ENCODE assay signal across 8 mouse cellular contexts in the genomic region with DNA sequence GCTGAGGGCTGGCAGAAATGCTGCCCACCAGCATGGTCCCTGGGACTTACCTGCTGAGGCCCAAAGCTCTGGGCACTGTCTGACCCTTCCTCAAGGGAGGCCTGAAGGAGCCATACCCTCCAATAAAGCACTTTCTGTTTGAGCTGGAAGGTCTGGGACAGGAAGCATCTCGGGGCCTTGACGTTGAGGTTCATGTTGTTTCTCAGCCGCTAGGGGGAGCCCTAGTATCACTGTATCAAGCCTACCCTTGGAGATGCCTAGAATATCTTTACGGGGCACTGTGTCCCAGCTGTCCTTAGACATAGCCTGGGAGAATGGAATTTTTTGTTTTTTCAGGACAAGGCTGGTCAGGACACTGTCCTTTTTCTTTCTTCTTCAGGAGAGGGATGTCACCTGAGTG. TPM values are rescaled to one million over a fixed set of nuclear protein-coding genes. Genes with fewer than 3 reads are reported as not detected.
DNase-seq lines count a peak whose midpoint lies in the region; ATAC-seq and TF ChIP-seq lines count a peak whose summit lies in the region.

No protein-coding gene starts in this region.

- H3K27me3 ChIP-seq in C2C12 (ENCODE audit: control insufficient read depth, insufficient read depth, insufficient read length) (no peaks in the 10 kb centered on the region), myocyte (ENCODE audit: control insufficient read depth, insufficient read depth, insufficient read length) (no peaks in the 10 kb centered on the region)
- no peaks in the 10 kb centered on the region for H3K27me3 ChIP-seq in liver, adult 2 months (ENCODE audit: control insufficient read depth, insufficient read depth, low read length)
- no peaks in the 10 kb centered on the region for H3K27me3 ChIP-seq in stomach, embryonic 15.5 days (replicated peaks)

- peak; percentile 84 for ATAC-seq in granulocyte monocyte progenitor cell, adult 5-6 weeks (replicated peaks; ENCODE audit: poor library complexity, severe bottlenecking)
- peak; percentile 45; the same call in 1 of the 2 replicates for ATAC-seq in stomach, embryonic 15.5 days (ENCODE audit: insufficient read depth, low FRiP score, low read depth)

- no peak for TF ChIP-seq POLR2A in liver, adult 2 months (IDR thresholded peaks at IDR 0.05; ENCODE audit: extremely low read depth, insufficient read depth, low read length)
- TF ChIP-seq POLR2A in myocyte (IDR thresholded peaks at IDR 0.05; ENCODE audit: insufficient read length, low read depth) = no peak

- no peak overlapping the region for H3K4me3 ChIP-seq in C2C12 (ENCODE audit: insufficient read depth, poor library complexity, severe bottlenecking)
- no peak overlapping the region for H3K4me3 ChIP-seq in liver, adult 2 months (ENCODE audit: insufficient read depth, low read depth, low read length)
- H3K4me3 ChIP-seq in myocyte = no peak overlapping the region
- no peak overlapping the region for H3K4me3 ChIP-seq in stomach, embryonic 15.5 days (replicated peaks)

- H3K9ac ChIP-seq in liver, adult 2 months (ENCODE audit: low read depth, low read length) = no peak overlapping the region
- H3K9ac ChIP-seq in stomach, embryonic 15.5 days = no peak overlapping the region

- TF ChIP-seq CTCF in C2C12 (IDR thresholded peaks at IDR 0.05; ENCODE audit: control insufficient read depth, insufficient read depth, insufficient read length) = peak; percentile 54
- TF ChIP-seq CTCF in liver, adult 2 months (IDR thresholded peaks at IDR 0.05; ENCODE audit: low read depth, low read length) = peak; percentile 68

- no peak overlapping the region for H3K4me2 ChIP-seq in myocyte (ENCODE audit: low read depth)
- H3K4me2 ChIP-seq in stomach, embryonic 15.5 days = no peak overlapping the region

- no peaks in the 10 kb centered on the region for H3K79me3 ChIP-seq in C2C12 (ENCODE audit: low read depth)

- no peaks in the 10 kb centered on the region for H3K79me2 ChIP-seq in C2C12 (ENCODE audit: control insufficient read depth, insufficient read depth)
- H3K79me2 ChIP-seq in liver, adult 2 months (ENCODE audit: control insufficient read depth, insufficient read depth, low read length) = no peaks in the 10 kb centered on the region
- H3K79me2 ChIP-seq in myocyte (ENCODE audit: control insufficient read depth, insufficient read depth) = no peaks in the 10 kb centered on the region

- H3K4me1 ChIP-seq in liver, adult 2 months (ENCODE audit: control insufficient read depth, insufficient read depth, low read length) = no peaks in the 10 kb centered on the region
- H3K4me1 ChIP-seq in stomach, embryonic 15.5 days = peaks cover 2% of the 10 kb centered on the region; the same call in 1 of the 2 replicates

- no peak overlapping the region for H3ac ChIP-seq in C2C12 (ENCODE audit: control insufficient read depth, insufficient read length, low read depth)
- H3ac ChIP-seq in myocyte (ENCODE audit: control insufficient read depth, insufficient read length) = no peak overlapping the region

- H3K36me3 ChIP-seq in C2C12 (ENCODE audit: control insufficient read depth, insufficient read depth) (peaks cover 16% of the 10 kb centered on the region), myocyte (ENCODE audit: control insufficient read depth, insufficient read depth) (peaks cover 4% of the 10 kb centered on the region)
- no peaks in the 10 kb centered on the region for H3K36me3 ChIP-seq in liver, adult 2 months (ENCODE audit: control insufficient read depth, insufficient read depth, low read length)
- H3K36me3 ChIP-seq in stomach, embryonic 15.5 days = peaks cover 21% of the 10 kb centered on the region

- 3% methylated on average over 4 of the region's 4 CpGs for WGBS in liver, adult 2 months
- WGBS in stomach, embryonic 15.5 days = under 1% methylated on average over 4 of the region's 4 CpGs

- peak; percentile 72 to 91 for DNase-seq in adrenal gland, adult (ENCODE audit: inconsistent age in 2 of 2, low spot score in 1 of 2)
- DNase-seq in embryo, embryonic 10.5 days (ENCODE audit: low spot score) = peak; percentile 92
- DNase-seq in kidney, adult 18-20 months = peak; percentile 70
- DNase-seq in liver, adult 2 months (ENCODE audit: extremely low read depth, low read depth, low spot score) = peak; percentile 57

- H3K27ac ChIP-seq in liver, adult 2 months (replicated peaks; ENCODE audit: insufficient read depth, low read depth, low read length) = no peak overlapping the region
- no peak overlapping the region for H3K27ac ChIP-seq in stomach, embryonic 15.5 days

- no peaks in the 10 kb centered on the region for H3K9me3 ChIP-seq in stomach, embryonic 15.5 days

TF ChIP-seq in C2C12, 6 proteins besides CTCF, POLR2A, EP300 and RAD21:
- TF ChIP-seq MYOD1 (IDR thresholded peaks at IDR 0.05; ENCODE audit: control insufficient read depth, insufficient read length, low read depth) (no peak), USF1 (IDR thresholded peaks at IDR 0.05; ENCODE audit: low read depth) (no peak), FOSL1 (IDR thresholded peaks at IDR 0.05; ENCODE audit: insufficient read depth, low read length, poor library complexity, severe bottlenecking) (no peak), CEBPB (IDR thresholded peaks at IDR 0.05; ENCODE audit: low read depth) (no peak), MYOG (IDR thresholded peaks at IDR 0.05; ENCODE audit: control insufficient read depth, extremely low read depth, insufficient read length) (no peak), MAX (IDR thresholded peaks at IDR 0.05) (no peak)

TF ChIP-seq in myocyte, 11 proteins besides CTCF, POLR2A, EP300 and RAD21:
- TF ChIP-seq E2F4 (IDR thresholded peaks at IDR 0.05; ENCODE audit: insufficient read depth) = no peak
- TF ChIP-seq MAX (IDR thresholded peaks at IDR 0.05; ENCODE audit: low read depth) = no peak
- TF ChIP-seq SRF (IDR thresholded peaks at IDR 0.05; ENCODE audit: control insufficient read depth, insufficient read length, low read depth) = no peak
- no peak for TF ChIP-seq TCF3 (IDR thresholded peaks at IDR 0.05; ENCODE audit: insufficient read length, low read depth)
- peak in 1 of 3 experiments; percentile 3 for TF ChIP-seq MYOG (IDR thresholded peaks at IDR 0.05; ENCODE audit: control insufficient read depth in 1 of 3, insufficient read depth in 1 of 3, insufficient read length in 2 of 3, low read depth in 2 of 3)
- no peak for TF ChIP-seq TCF12 (IDR thresholded peaks at IDR 0.05; ENCODE audit: insufficient read depth, poor library complexity, severe bottlenecking)
- TF ChIP-seq MYOD1 (IDR thresholded peaks at IDR 0.05; ENCODE audit: control insufficient read depth in 1 of 3, insufficient read length in 2 of 3, low read depth in 2 of 3) = no peak
- no peak for TF ChIP-seq USF1 (IDR thresholded peaks at IDR 0.05; ENCODE audit: low read depth)
- no peak for TF ChIP-seq REST (IDR thresholded peaks at IDR 0.05; ENCODE audit: insufficient read depth, insufficient read length)
- no peak for TF ChIP-seq CEBPB (IDR thresholded peaks at IDR 0.05; ENCODE audit: insufficient read depth, poor library complexity, severe bottlenecking)
- peak; percentile 12 for TF ChIP-seq POLR2AphosphoS2 (IDR thresholded peaks at IDR 0.05; ENCODE audit: insufficient read length, low read depth)

RNA-seq across cellular contexts. Expression of a gene that starts 6.3 kb away (rescaled TPM):
- polyA plus RNA-seq in C2C12 (2012; fragmentation: generic; extraction: Trizol) (14.6 TPM), myocyte (2012; fragmentation: generic; extraction: Trizol) (12.8 TPM)
- 8.8 and 9.1 TPM in 2 replicates for total RNA-seq in granulocyte monocyte progenitor cell, adult 5-6 weeks (2014; fragmentation: Nextera tagmentation)
- total RNA-seq in granulocyte monocyte progenitor cell, adult 5-6 weeks (2017) = 7.4 and 9.9 TPM in 2 replicates
- total RNA-seq in liver, adult 2 months (2014; rRNA removed) = 5.9 and 8.0 TPM in 2 replicates
- polyA plus RNA-seq in liver, adult 2 months (2012; rRNA removed) = 13.2 and 13.7 TPM in 2 replicates
- polyA plus RNA-seq in stomach, embryonic 15.5 days (2015; fragmentation: Nextera tagmentation; extraction: Ambion mirVana) = 23.6 and 26.7 TPM in 2 replicates

RNA-seq across cellular contexts. Expression of a gene that starts 14.3 kb away (rescaled TPM):
- 0.02 TPM for polyA plus RNA-seq in C2C12 (2012; fragmentation: generic; extraction: Trizol)
- 1.9 and 9.1 TPM in 2 replicates for total RNA-seq in granulocyte monocyte progenitor cell, adult 5-6 weeks (2014; fragmentation: Nextera tagmentation)
- 1.9 and 3.6 TPM in 2 replicates for total RNA-seq in granulocyte monocyte progenitor cell, adult 5-6 weeks (2017)
- total RNA-seq in liver, adult 2 months (2014; rRNA removed) = 3.1 and 4.1 TPM in 2 replicates
- 2.1 and 3.3 TPM in 2 replicates for polyA plus RNA-seq in liver, adult 2 months (2012; rRNA removed)
- polyA plus RNA-seq in myocyte (2012; fragmentation: generic; extraction: Trizol) = not detected
- 1.2 TPM in 2 replicates for polyA plus RNA-seq in stomach, embryonic 15.5 days (2015; fragmentation: Nextera tagmentation; extraction: Ambion mirVana)

RNA-seq across cellular contexts. Expression of a gene that starts 25.2 kb away (rescaled TPM):
- 45.2 TPM for polyA plus RNA-seq in C2C12 (2012; fragmentation: generic; extraction: Trizol)
- total RNA-seq in granulocyte monocyte progenitor cell, adult 5-6 weeks (2014; fragmentation: Nextera tagmentation) = 30.6 and 39.4 TPM in 2 replicates
- 39.6 and 43.5 TPM in 2 replicates for total RNA-seq in granulocyte monocyte progenitor cell, adult 5-6 weeks (2017)
- total RNA-seq in liver, adult 2 months (2014; rRNA removed) = 17.5 and 21.1 TPM in 2 replicates
- polyA plus RNA-seq in liver, adult 2 months (2012; rRNA removed) = 38.6 and 46.0 TPM in 2 replicates
- 122 TPM for polyA plus RNA-seq in myocyte (2012; fragmentation: generic; extraction: Trizol)
- polyA plus RNA-seq in stomach, embryonic 15.5 days (2015; fragmentation: Nextera tagmentation; extraction: Ambion mirVana) = 193 and 202 TPM in 2 replicates

RNA-seq across cellular contexts. Expression of a gene that starts 57.1 kb away (rescaled TPM):
- polyA plus RNA-seq in C2C12 (2012; fragmentation: generic; extraction: Trizol) (not detected), myocyte (2012; fragmentation: generic; extraction: Trizol) (1.1 TPM)
- 0.45 TPM in 1 of 2 replicates, not detected in the other for total RNA-seq in granulocyte monocyte progenitor cell, adult 5-6 weeks (2014; fragmentation: Nextera tagmentation)
- total RNA-seq in granulocyte monocyte progenitor cell, adult 5-6 weeks (2017) = 0.67 and 1.6 TPM in 2 replicates
- total RNA-seq in liver, adult 2 months (2014; rRNA removed) = not detected in 2 replicates
- not detected in 2 replicates for polyA plus RNA-seq in liver, adult 2 months (2012; rRNA removed)
- polyA plus RNA-seq in stomach, embryonic 15.5 days (2015; fragmentation: Nextera tagmentation; extraction: Ambion mirVana) = 0.35 and 0.86 TPM in 2 replicates

RNA-seq across cellular contexts. Expression of a gene that starts 58.8 kb away (rescaled TPM):
- polyA plus RNA-seq in C2C12 (2012; fragmentation: generic; extraction: Trizol) (not detected), myocyte (2012; fragmentation: generic; extraction: Trizol) (0.38 TPM)
- total RNA-seq in granulocyte monocyte progenitor cell, adult 5-6 weeks (2014; fragmentation: Nextera tagmentation) = 1.0 TPM in 1 of 2 replicates, not detected in the other
- not detected in 2 replicates for total RNA-seq in granulocyte monocyte progenitor cell, adult 5-6 weeks (2017)
- total RNA-seq in liver, adult 2 months (2014; rRNA removed) = not detected in 2 replicates
- not detected in 2 replicates for polyA plus RNA-seq in liver, adult 2 months (2012; rRNA removed)
- 0.68 and 0.75 TPM in 2 replicates for polyA plus RNA-seq in stomach, embryonic 15.5 days (2015; fragmentation: Nextera tagmentation; extraction: Ambion mirVana)
